Mouse (Mus musculus): Measurements from ENCODE around the gene V1ra8.

- no peak for TF ChIP-seq CTCF (IDR thresholded peaks at IDR 0.05; ENCODE audit: low read depth)
- no peak for TF ChIP-seq EP300 (IDR thresholded peaks at IDR 0.05; ENCODE audit: low read depth)
Measured at GRCm38 (mm10) chr6:90160139-90160538, 42.5 kb upstream of the V1ra8 start.

All from heart, postnatal 0 days (tissue).